Mouse (Mus musculus) neural tube, embryonic 12.5 days (tissue): ENCODE results near the gene Actb. TPM values are rescaled to one million over a fixed set of nuclear protein-coding genes. Genes with fewer than 3 reads are reported as not detected.

Experiments used
- ATAC-seq: fragments of 200-750 bp; cut with Nextera tagmentation; 2 replicates; pipeline ENCODE4 v1.8.0; 2017; ENCODE audit warnings: low read depth, mild to moderate bottlenecking, moderate TSS enrichment, moderate library complexity; ENCODE audit not compliant: low FRiP score
- H3K27ac ChIP-seq: fragments of 300-500 bp; sonication (generic); 2 replicates; pipeline ENCODE4 v1.5.1; 2016
- H3K27me3 ChIP-seq: fragments of 300-500 bp; sonication (generic); replicated peaks from 2 replicates; pipeline ENCODE4 v1.6.1; 2016; ENCODE audit warnings: mild to moderate bottlenecking
- H3K36me3 ChIP-seq: fragments of 300-500 bp; sonication (generic); 2 replicates; pipeline ENCODE4 v1.6.1; 2016; ENCODE audit warnings: mild to moderate bottlenecking
- H3K4me1 ChIP-seq: fragments of 300-500 bp; sonication (generic); 2 replicates; pipeline ENCODE4 v1.6.1; 2016
- H3K4me2 ChIP-seq: fragments of 300-500 bp; sonication (generic); replicated peaks from 2 replicates; pipeline ENCODE4 v1.6.1; 2016; ENCODE audit warnings: mild to moderate bottlenecking
- H3K4me3 ChIP-seq: fragments of 300-500 bp; sonication (generic); 2 replicates; pipeline ENCODE4 v1.5.1; 2016
- H3K9ac ChIP-seq: fragments of 300-500 bp; sonication (generic); 2 replicates; pipeline ENCODE4 v1.6.1; 2016; ENCODE audit warnings: mild to moderate bottlenecking
- H3K9me3 ChIP-seq: fragments of 300-500 bp; sonication (generic); 2 replicates; pipeline ENCODE4 v1.6.1; 2016; ENCODE audit warnings: mild to moderate bottlenecking
- WGBS: fragments of 180-500 bp; shearing (Covaris S2); methylation state at CpG from one replicate; pipeline ENCODE4 v1.1.7; 2016; 5-methylcytosine and 5-hydroxymethylcytosine counted together
- polyA plus RNA-seq: library from polyadenylated mRNA; unstranded; fragments of >200 nt; fragmentation: Nextera tagmentation; extraction: Ambion mirVana; gene quantifications from 2 replicates; pipeline ENCODE4 v1.2.1, GENCODE M21; 2016

Gene Actb
- polyA plus RNA-seq, 1 experiment from 2014 or later, result 13,231 TPM

GRCm38 (mm10) chr5:142920311-142921073 is 13.9 kb upstream of the Actb start:
- WGBS, result 74% methylated on average over 8 of the region's 8 CpGs
- no peaks in the 10 kb centered on the region for H3K27me3 ChIP-seq
- no peak overlapping the region for H3K4me2 ChIP-seq
- no peaks in the 10 kb centered on the region for H3K4me1 ChIP-seq
- H3K36me3 ChIP-seq, result no peaks in the 10 kb centered on the region
- no peak overlapping the region for H3K27ac ChIP-seq
- no peak overlapping the region for H3K9ac ChIP-seq
- no peak overlapping the region for H3K4me3 ChIP-seq
- H3K9me3 ChIP-seq, result no peaks in the 10 kb centered on the region
- ATAC-seq, result no peak

- no peaks in the 10 kb centered on the region for H3K27me3 ChIP-seq
- no peaks in the 10 kb centered on the region for H3K9me3 ChIP-seq
- H3K4me2 ChIP-seq, result no peak overlapping the region
- no peak overlapping the region for H3K27ac ChIP-seq
- H3K36me3 ChIP-seq, result no peaks in the 10 kb centered on the region
- no peak overlapping the region for H3K9ac ChIP-seq
- ATAC-seq, result no peak
- H3K4me1 ChIP-seq, result no peaks in the 10 kb centered on the region
- no peak overlapping the region for H3K4me3 ChIP-seq
- WGBS, result 89% methylated on average over 8 of the region's 8 CpGs
Measured at GRCm38 (mm10) chr5:142917402-142917801, 10.8 kb upstream of the Actb start.

GRCm38 (mm10) chr5:142916593-142916992 is 10.0 kb upstream of the Actb start:
- H3K4me3 ChIP-seq, result no peak overlapping the region
- WGBS, result 89% methylated on average over 7 of the region's 7 CpGs
- no peak overlapping the region for H3K4me2 ChIP-seq
- no peak overlapping the region for H3K9ac ChIP-seq
- H3K27me3 ChIP-seq, result no peaks in the 10 kb centered on the region
- H3K9me3 ChIP-seq, result no peaks in the 10 kb centered on the region
- H3K27ac ChIP-seq, result no peak overlapping the region
- no peak for ATAC-seq
- no peaks in the 10 kb centered on the region for H3K4me1 ChIP-seq
- H3K36me3 ChIP-seq, result no peaks in the 10 kb centered on the region

GRCm38 (mm10) chr5:142915231-142915630 is 8.7 kb upstream of the Actb start:
- ATAC-seq, result no peak
- Histone ChIP-seq H3K4me3 (no peak overlapping the region), H3K4me1 (no peaks in the 10 kb centered on the region), H3K9me3 (no peaks in the 10 kb centered on the region), H3K36me3 (no peaks in the 10 kb centered on the region), H3K27ac (no peak overlapping the region), H3K27me3 (no peaks in the 10 kb centered on the region), H3K9ac (no peak overlapping the region), H3K4me2 (no peak overlapping the region)
- 94% methylated on average over 11 of the region's 11 CpGs for WGBS

GRCm38 (mm10) chr5:142912739-142913138 is 6.2 kb upstream of the Actb start:
- Histone ChIP-seq H3K4me3 (no peak overlapping the region), H3K36me3 (no peaks in the 10 kb centered on the region), H3K27ac (no peak overlapping the region)

GRCm38 (mm10) chr5:142912320-142912719 is 5.8 kb upstream of the Actb start:
- Histone ChIP-seq H3K4me1 (peaks cover 25% of the 10 kb centered on the region), H3K9ac (no peak overlapping the region), H3K4me3 (no peak overlapping the region), H3K9me3 (no peaks in the 10 kb centered on the region), H3K36me3 (no peaks in the 10 kb centered on the region), H3K27me3 (no peaks in the 10 kb centered on the region), H3K27ac (no peak overlapping the region), H3K4me2 (no peak overlapping the region)
- no peak for ATAC-seq
- WGBS, result 90% methylated on average over 3 of the region's 3 CpGs

More at GRCm38 (mm10) chr5:142912739-142913138, 6.2 kb upstream of the Actb start:
- 89% methylated on average over 4 of the region's 4 CpGs for WGBS
- Histone ChIP-seq H3K4me1 (peaks cover 21% of the 10 kb centered on the region), H3K4me2 (no peak overlapping the region), H3K27me3 (no peaks in the 10 kb centered on the region), H3K9me3 (no peaks in the 10 kb centered on the region), H3K9ac (no peak overlapping the region)
- no peak for ATAC-seq

- Histone ChIP-seq H3K27ac (no peak overlapping the region), H3K4me1 (peaks cover 30% of the 10 kb centered on the region), H3K9me3 (no peaks in the 10 kb centered on the region), H3K9ac (no peak overlapping the region), H3K27me3 (no peaks in the 10 kb centered on the region), H3K4me3 (no peak overlapping the region), H3K4me2 (no peak overlapping the region), H3K36me3 (no peaks in the 10 kb centered on the region)
- 87% methylated on average over 2 of the region's 2 CpGs for WGBS
- ATAC-seq, result no peak
Measured at GRCm38 (mm10) chr5:142911629-142912028, 5.1 kb upstream of the Actb start.

- H3K27me3 ChIP-seq, result no peaks in the 10 kb centered on the region
- H3K4me1 ChIP-seq, result peaks cover 32% of the 10 kb centered on the region
- WGBS, result 54% methylated on average over 8 of the region's 8 CpGs
- H3K36me3 ChIP-seq, result peaks cover 8% of the 10 kb centered on the region
- 0 out of 2 replicates have a peak overlapping the region, but pooled peaks have one; percentile 8 for H3K4me2 ChIP-seq
- 0 out of 2 replicates have a peak overlapping the region, but pooled peaks have one; percentile 10 for H3K27ac ChIP-seq
- H3K9me3 ChIP-seq, result no peaks in the 10 kb centered on the region
- ATAC-seq, result no peak
- 0 out of 2 replicates have a peak overlapping the region, but pooled peaks have one; percentile 5 for H3K9ac ChIP-seq
- H3K4me3 ChIP-seq, result no peak overlapping the region
Measured at GRCm38 (mm10) chr5:142909576-142910278, 3.2 kb upstream of the Actb start.

- ATAC-seq, result no peak
- H3K27ac ChIP-seq, result no peak overlapping the region; the same call in 1 of the 2 replicates
- H3K4me2 ChIP-seq, result peak overlapping the region; percentile 8; the same call in 1 of the 2 replicates
- H3K9ac ChIP-seq, result peak overlapping the region; percentile 5; the same call in 1 of the 2 replicates
- peaks cover 39% of the 10 kb centered on the region for H3K4me1 ChIP-seq
- no peak overlapping the region for H3K4me3 ChIP-seq
- no peaks in the 10 kb centered on the region for H3K27me3 ChIP-seq
- H3K9me3 ChIP-seq, result no peaks in the 10 kb centered on the region
- WGBS, result 10% methylated on average over 5 of the region's 5 CpGs
- peaks cover 15% of the 10 kb centered on the region for H3K36me3 ChIP-seq
Measured at GRCm38 (mm10) chr5:142908941-142909575, 2.5 kb upstream of the Actb start.

- peak overlapping the region; percentile 71 for H3K4me2 ChIP-seq
- no peak for ATAC-seq
- H3K36me3 ChIP-seq, result peaks cover 23% of the 10 kb centered on the region
- peak overlapping the region; percentile 84 for H3K9ac ChIP-seq
- no peak overlapping the region; the same call in 1 of the 2 replicates for H3K4me3 ChIP-seq
- WGBS, result 79% methylated on average over 5 of the region's 5 CpGs
- H3K27ac ChIP-seq, result peak overlapping the region; percentile 94
- H3K27me3 ChIP-seq, result no peaks in the 10 kb centered on the region
- H3K9me3 ChIP-seq, result no peaks in the 10 kb centered on the region
- peaks cover 45% of the 10 kb centered on the region for H3K4me1 ChIP-seq
Measured at GRCm38 (mm10) chr5:142907803-142908559, 1.4 kb upstream of the Actb start.

GRCm38 (mm10) chr5:142907048-142907802 is 671 bp upstream of the Actb start:
- 0 out of 2 replicates have a peak, but pooled peaks have one; percentile 10 for ATAC-seq
- Histone ChIP-seq H3K36me3 (peaks cover 30% of the 10 kb centered on the region), H3K4me2 (peak overlapping the region; percentile 71), H3K27ac (peak overlapping the region; percentile 94), H3K4me3 (peak overlapping the region; percentile 39), H3K9ac (peak overlapping the region; percentile 84), H3K9me3 (no peaks in the 10 kb centered on the region), H3K4me1 (peaks cover 52% of the 10 kb centered on the region), H3K27me3 (no peaks in the 10 kb centered on the region)
- WGBS, result 25% methylated on average over 14 of the region's 14 CpGs
